Mouse (Mus musculus) MEL (cell line): ENCODE measurements around the gene Bmp8b. TPM values are rescaled to one million over a fixed set of nuclear protein-coding genes. Genes with fewer than 3 reads are reported as not detected.
A peak's percentile ranks its signal among the peaks of the same experiment; 100 is the strongest.

Source experiments
- DNase-seq: peaks from one replicate; pipeline ENCODE4 v3.0.0; 2011; ENCODE audit warnings: low read depth, low spot score
- H3K27ac ChIP-seq: 2 replicates; pipeline ENCODE4 v1.5.1; 2012; ENCODE audit warnings: low read depth, mild to moderate bottlenecking, control low read depth, low read length, moderate library complexity; ENCODE audit not compliant: control insufficient read depth
- H3K27me3 ChIP-seq, 2 experiments: fragments of 150-350 bp in 1 of 2; sonication (generic) in 1 of 2; 2 replicates each; pipeline ENCODE4 v1.6.1; 2012; ENCODE audit warnings: low read length in 2 of 2, mild to moderate bottlenecking in 2 of 2, improper control_type of control experiment in 1 of 2, moderate library complexity in 1 of 2; ENCODE audit not compliant: insufficient read depth in 2 of 2, control insufficient read depth in 1 of 2
- H3K36me3 ChIP-seq, 2 experiments: 2 replicates each; pipeline ENCODE4 v1.6.1; 2012 to 2014; ENCODE audit warnings: low read length in 2 of 2, improper control_type of control experiment in 1 of 2, inconsistent platforms in 1 of 2, mild to moderate bottlenecking in 1 of 2; ENCODE audit not compliant: insufficient read depth in 2 of 2, control insufficient read depth in 1 of 2
- H3K4me1 ChIP-seq, 2 experiments: fragments of 150-350 bp in 1 of 2; sonication (generic) in 1 of 2; 2 replicates each; pipeline ENCODE4 v1.6.1; 2012; ENCODE audit warnings: low read length in 2 of 2, improper control_type of control experiment in 1 of 2, mild to moderate bottlenecking in 1 of 2; ENCODE audit not compliant: insufficient read depth in 2 of 2, control insufficient read depth in 1 of 2
- H3K4me3 ChIP-seq, 2 experiments: fragments of 150-350 bp in 1 of 2; sonication (generic) in 1 of 2; 2 replicates each; pipeline ENCODE4 v1.5.1; 2012; ENCODE audit warnings: low read depth in 2 of 2, low read length in 2 of 2, mild to moderate bottlenecking in 2 of 2, moderate library complexity in 2 of 2, control low read depth in 1 of 2, improper control_type of control experiment in 1 of 2; ENCODE audit not compliant: control insufficient read depth in 1 of 2, insufficient read depth in 1 of 2
- H3K79me2 ChIP-seq: 2 replicates; pipeline ENCODE4 v1.6.1; 2012; ENCODE audit warnings: mild to moderate bottlenecking, low read length, moderate library complexity; ENCODE audit not compliant: control insufficient read depth, poor library complexity, insufficient read depth
- H3K9ac ChIP-seq: 2 replicates; pipeline ENCODE4 v1.6.1; 2012; ENCODE audit warnings: low read depth, mild to moderate bottlenecking, control low read depth, low read length, moderate library complexity; ENCODE audit not compliant: control insufficient read depth, poor library complexity, severe bottlenecking
- H3K9me3 ChIP-seq: fragments of 150-350 bp; sonication (generic); replicated peaks from 2 replicates; pipeline ENCODE4 v1.6.1; 2012; ENCODE audit warnings: mild to moderate bottlenecking, low read length, improper control_type of control experiment, moderate library complexity; ENCODE audit not compliant: insufficient read depth
- BHLHE40 ChIP-seq: IDR thresholded peaks from 2 replicates; pipeline ENCODE4 v1.6.1; 2012; ENCODE audit warnings: low read depth, mild to moderate bottlenecking, inconsistent platforms, low read length, improper control_type of control experiment, borderline replicate concordance
- CHD2 ChIP-seq: IDR thresholded peaks from 2 replicates; pipeline ENCODE4 v1.6.1; 2011; ENCODE audit warnings: low read length, improper control_type of control experiment
- CTCF ChIP-seq, 3 experiments: IDR thresholded peaks in 2 of 3; conservative IDR thresholded peaks in 1 of 3; 2 replicates each; pipeline ENCODE4 v1.5.1; 2011 to 2012; ENCODE audit warnings: low read length in 3 of 3, low read depth in 2 of 3, mild to moderate bottlenecking in 2 of 3, improper control_type of control experiment in 1 of 3, inconsistent platforms in 1 of 3, mixed read lengths in 1 of 3, moderate library complexity in 1 of 3; ENCODE audit not compliant: control insufficient read depth in 1 of 3, insufficient read depth in 1 of 3, poor library complexity in 1 of 3, severe bottlenecking in 1 of 3
- EP300 ChIP-seq, 2 experiments: IDR thresholded peaks; 2 replicates each; pipeline ENCODE4 v1.6.1; 2011; ENCODE audit warnings: improper control_type of control experiment in 2 of 2, low read length in 2 of 2, low read depth in 1 of 2, mild to moderate bottlenecking in 1 of 2
- ETS1 ChIP-seq: IDR thresholded peaks from 2 replicates; pipeline ENCODE4 v1.6.1; 2012; ENCODE audit warnings: low read depth, mild to moderate bottlenecking, inconsistent platforms, low read length, improper control_type of control experiment, moderate library complexity
- GATA1 ChIP-seq: IDR thresholded peaks from 2 replicates; pipeline ENCODE4 v1.6.1; 2011; ENCODE audit warnings: low read depth, low read length, improper control_type of control experiment
- HCFC1 ChIP-seq: IDR thresholded peaks from 2 replicates; pipeline ENCODE4 v1.6.1; 2012; ENCODE audit warnings: low read depth, mild to moderate bottlenecking, inconsistent platforms, low read length, improper control_type of control experiment, moderate library complexity
- JUND ChIP-seq: IDR thresholded peaks from 2 replicates; pipeline ENCODE4 v1.6.1; 2011; ENCODE audit warnings: low read depth, mild to moderate bottlenecking, improper control_type of control experiment, low read length
- MAFK ChIP-seq: IDR thresholded peaks from 2 replicates; pipeline ENCODE4 v1.6.1; 2011; ENCODE audit warnings: low read depth, mild to moderate bottlenecking, low read length, improper control_type of control experiment, borderline replicate concordance
- MAZ ChIP-seq: IDR thresholded peaks from 2 replicates; pipeline ENCODE4 v1.6.1; 2012; ENCODE audit warnings: low read depth, mild to moderate bottlenecking, inconsistent platforms, low read length, improper control_type of control experiment
- MXI1 ChIP-seq: IDR thresholded peaks from 2 replicates; pipeline ENCODE4 v1.6.1; 2011; ENCODE audit warnings: mild to moderate bottlenecking, low read depth, low read length, improper control_type of control experiment
- POLR2AphosphoS2 ChIP-seq: IDR thresholded peaks from 2 replicates; pipeline ENCODE4 v1.6.1; 2011; ENCODE audit warnings: low read length, improper control_type of control experiment
- POLR2AphosphoS5 ChIP-seq: IDR thresholded peaks from 2 replicates; pipeline ENCODE4 v1.6.1; 2012; ENCODE audit warnings: low read depth, borderline replicate concordance, mild to moderate bottlenecking, inconsistent platforms, low read length, moderate library complexity, mixed read lengths
- RAD21 ChIP-seq: IDR thresholded peaks from 2 replicates; pipeline ENCODE4 v1.6.1; 2011; ENCODE audit warnings: mild to moderate bottlenecking, low read depth, low read length, improper control_type of control experiment
- RCOR1 ChIP-seq: IDR thresholded peaks from 2 replicates; pipeline ENCODE4 v1.6.1; 2012; ENCODE audit warnings: low read depth, mild to moderate bottlenecking, inconsistent platforms, low read length, improper control_type of control experiment
- SIN3A ChIP-seq: IDR thresholded peaks from 2 replicates; pipeline ENCODE4 v1.6.1; 2012; ENCODE audit warnings: low read length, improper control_type of control experiment, inconsistent platforms
- SMC3 ChIP-seq: IDR thresholded peaks from 2 replicates; pipeline ENCODE4 v1.6.1; 2011; ENCODE audit warnings: low read depth, low read length, improper control_type of control experiment
- TAL1 ChIP-seq: IDR thresholded peaks from 2 replicates; pipeline ENCODE4 v1.6.1; 2012; ENCODE audit warnings: mild to moderate bottlenecking, inconsistent platforms, low read length, moderate library complexity, mixed read lengths
- TCF12 ChIP-seq: IDR thresholded peaks from 2 replicates; pipeline ENCODE4 v1.6.1; 2014; ENCODE audit warnings: low read depth, mild to moderate bottlenecking, inconsistent platforms, low read length, improper control_type of control experiment, moderate library complexity
- UBTF ChIP-seq: IDR thresholded peaks from 2 replicates; pipeline ENCODE4 v1.6.1; 2012; ENCODE audit warnings: low read depth, mild to moderate bottlenecking, inconsistent platforms, low read length, improper control_type of control experiment, moderate library complexity, borderline replicate concordance; ENCODE audit not compliant: insufficient read depth
- USF1 ChIP-seq: IDR thresholded peaks from 2 replicates; pipeline ENCODE4 v1.6.1; 2014; ENCODE audit warnings: low read depth, mild to moderate bottlenecking, inconsistent platforms, low read length, improper control_type of control experiment, moderate library complexity
- ZKSCAN1 ChIP-seq: IDR thresholded peaks from 2 replicates; pipeline ENCODE4 v1.6.1; 2012; ENCODE audit warnings: low read depth, mild to moderate bottlenecking, inconsistent platforms, low read length, improper control_type of control experiment, moderate library complexity
- ZMIZ1 ChIP-seq: IDR thresholded peaks from 2 replicates; pipeline ENCODE4 v1.6.1; 2012; ENCODE audit warnings: low read depth, mild to moderate bottlenecking, inconsistent platforms, low read length, improper control_type of control experiment, moderate library complexity
- ZNF384 ChIP-seq: IDR thresholded peaks from 2 replicates; pipeline ENCODE4 v1.6.1; 2012; ENCODE audit warnings: low read depth, mild to moderate bottlenecking, inconsistent platforms, low read length, improper control_type of control experiment
- polyA plus RNA-seq, 2 experiments: library from polyadenylated mRNA; stranded (reverse) in 1 of 2; unstranded in 1 of 2; fragments of >175 nt in 1 of 2; fragments of >200 nt in 1 of 2; gene quantifications; 2 replicates each; pipeline versions ENCODE4 v1.2.1 to v1.2.4; 2012; ENCODE audit warnings: low replicate concordance in 2 of 2, low read depth in 1 of 2; ENCODE audit not compliant: insufficient read length in 2 of 2, insufficient read depth in 1 of 2, missing spikeins in 1 of 2
- total RNA-seq: library from RNA; depleted of rRNA; stranded (reverse); fragments of 300-350 nt; gene quantifications from 2 replicates; pipeline ENCODE4 v1.2.3, GENCODE M21; 2012

Bmp8b gene
- total and polyA plus RNA-seq, 3 experiments, result 0.06 to 0.08 TPM; not detected in 1

DNA sequence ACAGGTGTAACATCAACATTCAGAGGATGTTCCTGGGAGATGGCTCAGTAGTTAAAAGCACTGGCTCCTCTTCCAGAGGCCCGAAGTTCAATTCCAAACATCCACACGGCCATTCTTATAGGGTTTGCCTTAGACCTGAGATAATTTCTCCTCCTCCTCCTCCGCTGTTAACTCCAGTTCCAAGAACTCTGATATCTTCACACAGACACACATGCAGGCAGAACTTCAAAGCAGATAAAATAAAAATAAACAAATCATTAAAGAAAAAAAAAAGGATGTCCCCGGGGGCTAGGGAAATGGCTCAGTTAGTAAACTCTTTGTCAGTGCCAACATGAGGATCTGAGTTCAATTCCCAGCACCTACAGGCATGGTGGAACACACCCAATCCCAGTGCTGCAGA lies 26.7 kb upstream of the Bmp8b start:
- Histone ChIP-seq H3K79me2 (no peaks in the 10 kb centered on the region), H3K4me3 (no peak overlapping the region), H3K9me3 (no peaks in the 10 kb centered on the region), H3K36me3 (peaks cover 0 to 8% of the 10 kb centered on the region in 2 experiments; a peak in 1 of 4 replicates), H3K4me1 (peaks cover 0 to 17% of the 10 kb centered on the region in 2 experiments), H3K27me3 (no peaks in the 10 kb centered on the region), H3K27ac (no peak overlapping the region), H3K9ac (no peak overlapping the region)
- peak; percentile 62 for DNase-seq
- TF ChIP-seq POLR2AphosphoS5 (no peak), MAFK (no peak), TAL1 (peak; percentile 79), GATA1 (peak; percentile 87), SMC3 (no peak), CHD2 (no peak), HCFC1 (no peak), EP300 (IDR thresholded peaks at IDR 0.05; ENCODE audit: low read depth in 1 of 2, low read length in 2 of 2) (peak; percentile 78 to 90), UBTF (no peak), ZNF384 (peak; percentile 93), MXI1 (0 out of 2 replicates have a peak, but pooled peaks have one; percentile 35), BHLHE40 (peak; percentile 30; the same call in 1 of the 2 replicates), CTCF (IDR thresholded peaks at IDR 0.05 in 2 of 3, conservative IDR thresholded peaks at IDR 0.05 in 1 of 3; ENCODE audit: control insufficient read depth in 1 of 3, insufficient read depth in 1 of 3, low read depth in 2 of 3, low read length in 3 of 3, poor library complexity in 1 of 3, severe bottlenecking in 1 of 3) (no peak), JUND (no peak), SIN3A (peak; percentile 67), RCOR1 (peak; percentile 65), ETS1 (peak; percentile 71; the same call in 1 of the 2 replicates), ZKSCAN1 (no peak), TCF12 (peak; percentile 92), ZMIZ1 (no peak), MAZ (peak; percentile 48; the same call in 1 of the 2 replicates), USF1 (no peak), POLR2AphosphoS2 (no peak), RAD21 (no peak)
